Mouse (Mus musculus): Measurements from ENCODE around the gene 0610040J01Rik. TPM values are rescaled to one million over a fixed set of nuclear protein-coding genes. Genes with fewer than 3 reads are reported as not detected.

0610040J01Rik gene
- total and polyA plus RNA-seq, 3 experiments, result 3.1 to 3.2 (median 3.1) TPM

- Histone ChIP-seq H3K9ac (ENCODE audit: low read depth, low read length) (no peak overlapping the region), H3K36me3 (ENCODE audit: control insufficient read depth, insufficient read depth, low read length) (no peaks in the 10 kb centered on the region), H3K27ac (no peak overlapping the region), H3K4me3 (no peak overlapping the region), H3K27me3 (ENCODE audit: control insufficient read depth, insufficient read depth, low read length) (no peaks in the 10 kb centered on the region), H3K4me1 (ENCODE audit: control insufficient read depth, insufficient read depth, low read length) (no peaks in the 10 kb centered on the region), H3K79me2 (replicated peaks; ENCODE audit: control insufficient read depth, insufficient read depth, low read length) (no peaks in the 10 kb centered on the region)
- intact Hi-C loops (cut with DNase I), result no loop called here
- DNase-seq, result no peak
- WGBS, result 58% methylated on average over 1 of the region's 1 CpGs
- TF ChIP-seq POLR2A (IDR thresholded peaks at IDR 0.05; ENCODE audit: insufficient read depth, low read depth, low read length) (no peak), CTCF (IDR thresholded peaks at IDR 0.05) (no peak), EP300 (IDR thresholded peaks at IDR 0.05; ENCODE audit: insufficient read depth, low read depth, low read length) (no peak)
Measured at GRCm38 (mm10) chr5:63773603-63774002, 38.6 kb upstream of the 0610040J01Rik start.

GRCm38 (mm10) chr5:63788156-63788826 is 23.9 kb upstream of the 0610040J01Rik start:
- no peak for DNase-seq
- H3K4me1 ChIP-seq (ENCODE audit: control insufficient read depth, insufficient read depth, low read length), result no peaks in the 10 kb centered on the region
- H3K9ac ChIP-seq (ENCODE audit: low read depth, low read length), result no peak overlapping the region
- no peaks in the 10 kb centered on the region for H3K79me2 ChIP-seq (replicated peaks; ENCODE audit: control insufficient read depth, insufficient read depth, low read length)
- H3K36me3 ChIP-seq (ENCODE audit: control insufficient read depth, insufficient read depth, low read length), result no peaks in the 10 kb centered on the region
- intact Hi-C loops (cut with DNase I), result no loop called here
- TF ChIP-seq CTCF (IDR thresholded peaks at IDR 0.05) (no peak), POLR2A (IDR thresholded peaks at IDR 0.05; ENCODE audit: insufficient read depth, low read depth, low read length) (no peak), EP300 (IDR thresholded peaks at IDR 0.05; ENCODE audit: insufficient read depth, low read depth, low read length) (no peak)
- no peak overlapping the region for H3K27ac ChIP-seq
- H3K4me3 ChIP-seq, result no peak overlapping the region
- WGBS, result 83% methylated on average over 10 of the region's 10 CpGs
- H3K27me3 ChIP-seq (ENCODE audit: control insufficient read depth, insufficient read depth, low read length), result 0 out of 2 replicates have a peak, but pooled peaks cover 2% of the 10 kb centered on the region

GRCm38 (mm10) chr5:63812509-63812865 is 324 bp downstream of the 0610040J01Rik start:
- no peak for TF ChIP-seq CTCF (IDR thresholded peaks at IDR 0.05)
- H3K27me3 ChIP-seq (ENCODE audit: control insufficient read depth, insufficient read depth, low read length), result peaks cover 7% of the 10 kb centered on the region; the same call in 1 of the 2 replicates
- no peaks in the 10 kb centered on the region for H3K79me2 ChIP-seq (replicated peaks; ENCODE audit: control insufficient read depth, insufficient read depth, low read length)
- no peaks in the 10 kb centered on the region for H3K4me1 ChIP-seq (ENCODE audit: control insufficient read depth, insufficient read depth, low read length)
- 4% methylated on average over 26 of the region's 26 CpGs for WGBS
- peak overlapping the region; percentile 40 for H3K4me3 ChIP-seq
- H3K9ac ChIP-seq (ENCODE audit: low read depth, low read length), result peak overlapping the region; percentile 20
- intact Hi-C loops (cut with DNase I), result no loop called here
- no peak for DNase-seq
- H3K27ac ChIP-seq, result no peak overlapping the region
- H3K36me3 ChIP-seq (ENCODE audit: control insufficient read depth, insufficient read depth, low read length), result no peaks in the 10 kb centered on the region

- H3K4me1 ChIP-seq (ENCODE audit: control insufficient read depth, insufficient read depth, low read length), result no peaks in the 10 kb centered on the region
- DNase-seq, result no peak
- H3K9ac ChIP-seq (ENCODE audit: low read depth, low read length), result no peak overlapping the region
- no peaks in the 10 kb centered on the region for H3K79me2 ChIP-seq (replicated peaks; ENCODE audit: control insufficient read depth, insufficient read depth, low read length)
- peaks cover 6% of the 10 kb centered on the region; the same call in 1 of the 2 replicates for H3K27me3 ChIP-seq (ENCODE audit: control insufficient read depth, insufficient read depth, low read length)
- 92% methylated on average over 7 of the region's 7 CpGs for WGBS
- TF ChIP-seq CTCF (IDR thresholded peaks at IDR 0.05) (no peak), EP300 (IDR thresholded peaks at IDR 0.05; ENCODE audit: insufficient read depth, low read depth, low read length) (no peak), POLR2A (IDR thresholded peaks at IDR 0.05; ENCODE audit: insufficient read depth, low read depth, low read length) (no peak)
- no peaks in the 10 kb centered on the region for H3K36me3 ChIP-seq (ENCODE audit: control insufficient read depth, insufficient read depth, low read length)
- H3K27ac ChIP-seq, result no peak overlapping the region; the same call in 1 of the 2 replicates
- intact Hi-C loops (cut with DNase I), result no loop called here
- H3K4me3 ChIP-seq, result no peak overlapping the region
Measured at GRCm38 (mm10) chr5:63816643-63817042, 4.5 kb downstream of the 0610040J01Rik start.

GRCm38 (mm10) chr5:63817270-63817669 is 5.1 kb downstream of the 0610040J01Rik start:
- no peak overlapping the region for H3K9ac ChIP-seq (ENCODE audit: low read depth, low read length)
- H3K27ac ChIP-seq, result no peak overlapping the region; the same call in 1 of the 2 replicates
- peak in 1 of 2 experiments; percentile 52 for DNase-seq
- TF ChIP-seq CTCF (IDR thresholded peaks at IDR 0.05), result no peak
- TF ChIP-seq POLR2A (IDR thresholded peaks at IDR 0.05; ENCODE audit: insufficient read depth, low read depth, low read length), result no peak
- TF ChIP-seq EP300 (IDR thresholded peaks at IDR 0.05; ENCODE audit: insufficient read depth, low read depth, low read length), result no peak
- H3K27me3 ChIP-seq (ENCODE audit: control insufficient read depth, insufficient read depth, low read length), result peaks cover 2% of the 10 kb centered on the region; the same call in 1 of the 2 replicates
- H3K79me2 ChIP-seq (replicated peaks; ENCODE audit: control insufficient read depth, insufficient read depth, low read length), result no peaks in the 10 kb centered on the region
- 53% methylated on average over 5 of the region's 5 CpGs for WGBS
- H3K4me3 ChIP-seq, result no peak overlapping the region
- H3K36me3 ChIP-seq (ENCODE audit: control insufficient read depth, insufficient read depth, low read length), result no peaks in the 10 kb centered on the region
- no peaks in the 10 kb centered on the region for H3K4me1 ChIP-seq (ENCODE audit: control insufficient read depth, insufficient read depth, low read length)
- intact Hi-C loops (cut with DNase I), result no loop called here

- no peaks in the 10 kb centered on the region for H3K4me1 ChIP-seq (ENCODE audit: control insufficient read depth, insufficient read depth, low read length)
- intact Hi-C loops (cut with DNase I), result no loop called here
- no peak for DNase-seq
Measured at GRCm38 (mm10) chr5:63818975-63819374, 6.8 kb downstream of the 0610040J01Rik start.

More at GRCm38 (mm10) chr5:63818975-63819374, 6.8 kb downstream of the 0610040J01Rik start:
- Histone ChIP-seq H3K36me3 (ENCODE audit: control insufficient read depth, insufficient read depth, low read length) (no peaks in the 10 kb centered on the region), H3K27me3 (ENCODE audit: control insufficient read depth, insufficient read depth, low read length) (no peaks in the 10 kb centered on the region), H3K9ac (ENCODE audit: low read depth, low read length) (no peak overlapping the region), H3K79me2 (replicated peaks; ENCODE audit: control insufficient read depth, insufficient read depth, low read length) (no peaks in the 10 kb centered on the region), H3K27ac (no peak overlapping the region), H3K4me3 (no peak overlapping the region)
- 44% methylated on average over 4 of the region's 4 CpGs for WGBS
- no peak for TF ChIP-seq POLR2A (IDR thresholded peaks at IDR 0.05; ENCODE audit: insufficient read depth, low read depth, low read length)
- TF ChIP-seq EP300 (IDR thresholded peaks at IDR 0.05; ENCODE audit: insufficient read depth, low read depth, low read length), result no peak
- no peak for TF ChIP-seq CTCF (IDR thresholded peaks at IDR 0.05)

All from heart, adult 2 months (tissue).